8 mouse cellular contexts compared by ENCODE assay signal in the genomic region with DNA sequence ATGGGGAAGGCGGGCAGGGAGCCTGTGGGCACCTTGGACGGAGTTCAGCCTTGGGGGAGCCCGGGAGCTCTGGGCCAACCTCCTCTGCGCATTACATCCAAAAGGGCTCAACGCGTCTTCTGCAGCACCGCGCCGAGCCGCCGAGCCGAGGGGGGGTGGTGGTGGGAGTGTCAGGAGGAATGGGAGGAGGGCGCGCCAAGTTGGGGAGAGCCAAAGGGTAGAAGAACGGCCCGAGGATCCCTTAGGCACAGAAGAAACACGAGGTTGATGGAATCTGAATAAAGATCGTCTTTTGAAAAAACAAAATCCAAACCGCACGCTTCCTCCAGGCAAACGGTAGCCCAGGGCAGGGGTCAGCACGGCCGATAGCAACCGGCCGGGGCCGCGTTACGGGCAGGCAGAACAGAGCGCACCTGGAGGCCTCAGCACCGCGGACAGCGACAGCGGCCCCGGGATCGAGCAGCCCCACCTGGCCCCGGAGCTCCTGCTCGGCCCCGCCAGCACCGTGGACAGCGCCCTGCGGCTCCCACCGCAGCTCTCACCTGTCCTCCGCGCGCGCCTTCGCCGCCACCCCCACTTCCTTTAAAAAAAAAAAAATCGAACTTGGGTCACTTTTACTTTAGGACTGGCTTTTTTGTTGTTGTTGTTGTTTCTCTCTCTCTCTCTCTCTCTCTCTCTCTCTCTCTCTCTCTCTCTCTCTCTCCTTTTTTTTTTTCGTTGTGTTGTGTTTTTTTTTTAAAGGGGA. TPM values are rescaled to one million over a fixed set of nuclear protein-coding genes. Genes with fewer than 3 reads are reported as not detected.
DNase-seq lines count a peak whose midpoint lies in the region; ATAC-seq and TF ChIP-seq lines count a peak whose summit lies in the region.
"Had no signal": no experiment of that assay in that cellular context is flagged by ENCODE, and none has a peak within 500 bp of the region (broad histone marks: within the 10 kb centered on the region; RNA-seq: fewer than 3 reads in every experiment).

No protein-coding gene starts in this region.

- no peak overlapping the region for H3K4me2 ChIP-seq in heart, postnatal 0 days (ENCODE audit: low read depth, low read length)
- peak overlapping the region; percentile 23; the same call in 1 of the 2 replicates for H3K4me2 ChIP-seq in stomach, embryonic 15.5 days

- under 1% methylated on average over 50 of the region's 50 CpGs for WGBS in heart, postnatal 0 days
- WGBS in midbrain, embryonic 10.5 days: under 1% methylated on average over 50 of the region's 50 CpGs
- WGBS in stomach, embryonic 15.5 days: 2% methylated on average over 49 of the region's 50 CpGs

- ATAC-seq in heart, postnatal 0 days (ENCODE audit: insufficient read depth, low read depth): peak; percentile 68; the same call in 1 of the 2 replicates
- peak; percentile 79 for ATAC-seq in stomach, embryonic 15.5 days (ENCODE audit: insufficient read depth, low FRiP score, low read depth)

- no peak overlapping the region for H3K9ac ChIP-seq in heart, postnatal 0 days (replicated peaks; ENCODE audit: low read depth, low read length)
- H3K9ac ChIP-seq in stomach, embryonic 15.5 days: no peak overlapping the region

- no peak for TF ChIP-seq EP300 in heart, postnatal 0 days (IDR thresholded peaks at IDR 0.05; ENCODE audit: low read depth)

- H3K9me3 ChIP-seq in heart, postnatal 0 days (replicated peaks; ENCODE audit: control insufficient read depth, low read length): no peaks in the 10 kb centered on the region
- no peaks in the 10 kb centered on the region for H3K9me3 ChIP-seq in midbrain, embryonic 10.5 days (replicated peaks)
- H3K9me3 ChIP-seq in stomach, embryonic 15.5 days: no peaks in the 10 kb centered on the region

- peaks cover 97% of the 10 kb centered on the region for H3K27me3 ChIP-seq in heart, postnatal 0 days (ENCODE audit: control insufficient read depth, insufficient read depth, low read length)
- peaks cover 100% of the 10 kb centered on the region for H3K27me3 ChIP-seq in midbrain, embryonic 10.5 days (ENCODE audit: low read depth, poor library complexity, severe bottlenecking)
- peaks cover 91% of the 10 kb centered on the region for H3K27me3 ChIP-seq in stomach, embryonic 15.5 days (replicated peaks)

- DNase-seq in WW6 (ENCODE audit: low read depth, low spot score): peak; percentile 73
- peak; percentile 60 for DNase-seq in cerebellum, adult 9-10 months
- DNase-seq in heart, postnatal 0 days (ENCODE audit: low spot score): no peak
- DNase-seq in kidney, postnatal 36 days: peak; percentile 86 to 96
- DNase-seq in midbrain, embryonic 10.5 days (ENCODE audit: low spot score): peak; percentile 57
- DNase-seq in layer of hippocampus, adult 9-11 months: no peak

- H3K27ac ChIP-seq in heart, postnatal 0 days (ENCODE audit: low read depth): no peak overlapping the region
- peak overlapping the region; percentile 84 for H3K27ac ChIP-seq in midbrain, embryonic 10.5 days (replicated peaks)
- H3K27ac ChIP-seq in stomach, embryonic 15.5 days: no peak overlapping the region

- H3K4me3 ChIP-seq in heart, postnatal 0 days (ENCODE audit: low read depth, low read length): no peak overlapping the region
- peak overlapping the region; percentile 53 for H3K4me3 ChIP-seq in midbrain, embryonic 10.5 days
- no peak overlapping the region for H3K4me3 ChIP-seq in stomach, embryonic 15.5 days (replicated peaks)

- TF ChIP-seq CTCF in heart, postnatal 0 days (IDR thresholded peaks at IDR 0.05; ENCODE audit: low read depth): no peak

- no peaks in the 10 kb centered on the region for H3K36me3 ChIP-seq in heart, postnatal 0 days (replicated peaks; ENCODE audit: control insufficient read depth, insufficient read depth, low read length)
- no peaks in the 10 kb centered on the region for H3K36me3 ChIP-seq in midbrain, embryonic 10.5 days
- no peaks in the 10 kb centered on the region for H3K36me3 ChIP-seq in stomach, embryonic 15.5 days

- H3K4me1 ChIP-seq in heart, postnatal 0 days (ENCODE audit: control insufficient read depth, insufficient read depth): no peaks in the 10 kb centered on the region
- peaks cover 56% of the 10 kb centered on the region for H3K4me1 ChIP-seq in midbrain, embryonic 10.5 days
- 0 out of 2 replicates have a peak, but pooled peaks cover 4% of the 10 kb centered on the region for H3K4me1 ChIP-seq in stomach, embryonic 15.5 days

RNA-seq across cellular contexts. Expression of a gene that starts 0.5 kb away (rescaled TPM):
- not detected in 2 replicates for total RNA-seq in heart, postnatal 0 days (2014; rRNA removed; ENCODE audit: low replicate concordance)
- not detected in 2 replicates for polyA plus RNA-seq in heart, postnatal 0 days (2015; fragmentation: Nextera tagmentation; extraction: Ambion mirVana)
- polyA plus RNA-seq in midbrain, embryonic 10.5 days (2016; fragmentation: Nextera tagmentation; extraction: Ambion mirVana): 10.9 and 13.8 TPM in 2 replicates
- polyA plus RNA-seq in stomach, embryonic 15.5 days (2015; fragmentation: Nextera tagmentation; extraction: Ambion mirVana): 0.12 TPM in 1 of 2 replicates, not detected in the other
- total RNA-seq: gastrocnemius, adult 8-10 months had no signal

Comparison
In these comparisons a context has a peak if more than half of its experiments do, and no peak if none do; other contexts are left out.
1. DNase-seq: peak in WW6 (single experiment), cerebellum, adult 9-10 months (single experiment), kidney, postnatal 36 days (2 of 2) and midbrain, embryonic 10.5 days (single experiment); none in heart, postnatal 0 days (single experiment) and layer of hippocampus, adult 9-11 months (single experiment).
2. RNA of a gene that starts 0.5 kb away (polyA plus RNA-seq): 10.9 to 13.8 TPM in midbrain, embryonic 10.5 days; 0.12 TPM in stomach, embryonic 15.5 days and not detected in heart, postnatal 0 days; every median in the first group is over 10 times any median in the second.